Mouse (Mus musculus) kidney, embryonic 14.5 days (tissue): ENCODE data around the gene Zfp618. TPM values are rescaled to one million over a fixed set of nuclear protein-coding genes. Genes with fewer than 3 reads are reported as not detected.

Experiments
- ATAC-seq: fragments of 200-750 bp; cut with Nextera tagmentation; 2 replicates; pipeline ENCODE4 v1.8.0; 2017; ENCODE audit warnings: moderate number of reproducible peaks, mild to moderate bottlenecking, moderate TSS enrichment, moderate library complexity; ENCODE audit not compliant: low FRiP score, low TSS enrichment
- H3K27ac ChIP-seq: fragments of 300-500 bp; sonication (generic); 2 replicates; pipeline ENCODE4 v1.5.1; 2014; ENCODE audit warnings: low read depth, mild to moderate bottlenecking, low read length, moderate library complexity, mixed read lengths
- H3K27me3 ChIP-seq: fragments of 300-500 bp; sonication (generic); 2 replicates; pipeline ENCODE4 v1.6.1; 2014; ENCODE audit warnings: mild to moderate bottlenecking, low read length; ENCODE audit not compliant: control insufficient read depth, insufficient read depth
- H3K36me3 ChIP-seq: fragments of 300-500 bp; sonication (generic); 2 replicates; pipeline ENCODE4 v1.6.1; 2014; ENCODE audit warnings: low read length, mixed read lengths; ENCODE audit not compliant: control insufficient read depth, insufficient read depth
- H3K4me1 ChIP-seq: fragments of 300-500 bp; sonication (generic); 2 replicates; pipeline ENCODE4 v1.6.1; 2014; ENCODE audit warnings: low read length, mixed read lengths; ENCODE audit not compliant: control insufficient read depth, insufficient read depth
- H3K4me2 ChIP-seq: fragments of 300-500 bp; sonication (generic); replicated peaks from 2 replicates; pipeline ENCODE4 v1.6.1; 2014; ENCODE audit warnings: low read depth, mild to moderate bottlenecking, low read length
- H3K4me3 ChIP-seq: fragments of 300-500 bp; sonication (generic); 2 replicates; pipeline ENCODE4 v1.5.1; 2014; ENCODE audit warnings: mild to moderate bottlenecking, low read length
- H3K9ac ChIP-seq: fragments of 300-500 bp; sonication (generic); 2 replicates; pipeline ENCODE4 v1.6.1; 2014; ENCODE audit warnings: low read depth, mild to moderate bottlenecking, low read length, moderate library complexity
- H3K9me3 ChIP-seq: fragments of 300-500 bp; sonication (generic); 2 replicates; pipeline ENCODE4 v1.6.1; 2016; ENCODE audit warnings: low read length; ENCODE audit not compliant: control insufficient read depth
- WGBS: fragments of 180-500 bp; shearing (Covaris S2); extraction: QIAGEN DNeasy Blood & Tissue Kit; methylation state at CpG from one replicate; pipeline ENCODE4 v1.1.7; 2014; 5-methylcytosine and 5-hydroxymethylcytosine counted together
- polyA plus RNA-seq: library from polyadenylated mRNA; unstranded; fragments of >200 nt; fragmentation: Nextera tagmentation; extraction: Ambion mirVana; gene quantifications from 2 replicates; pipeline ENCODE4 v1.2.1, GENCODE M21; 2014

Gene Zfp618
- polyA plus RNA-seq, 1 experiment from 2014 or later = 41.1 TPM

DNA sequence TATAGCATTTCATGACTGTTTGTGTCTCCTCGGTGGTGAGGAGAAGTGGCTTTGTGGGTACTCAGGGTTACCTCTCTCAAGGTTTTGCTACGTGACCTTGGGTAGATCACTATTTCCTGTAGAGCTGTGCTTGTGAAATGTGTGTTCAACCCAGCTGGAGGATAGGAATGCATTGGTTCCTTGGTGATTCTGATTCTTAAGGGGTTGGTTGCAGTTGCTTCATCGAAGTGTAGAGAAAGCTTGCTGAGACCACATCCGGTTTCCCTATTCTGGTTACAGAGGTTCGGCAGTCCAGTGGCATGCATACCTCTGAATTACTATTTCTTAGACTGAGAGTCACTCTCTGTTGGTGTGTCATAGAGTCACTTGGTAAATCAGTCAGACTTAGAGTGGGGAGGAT, 4.2 kb downstream of the Zfp618 start:
- Histone ChIP-seq H3K9ac (no peak overlapping the region), H3K4me2 (no peak overlapping the region), H3K27ac (no peak overlapping the region), H3K27me3 (no peaks in the 10 kb centered on the region), H3K36me3 (no peaks in the 10 kb centered on the region), H3K4me1 (peaks cover 28% of the 10 kb centered on the region), H3K4me3 (no peak overlapping the region), H3K9me3 (no peaks in the 10 kb centered on the region)
- 82% methylated on average over 5 of the region's 5 CpGs for WGBS
- no peak for ATAC-seq

DNA sequence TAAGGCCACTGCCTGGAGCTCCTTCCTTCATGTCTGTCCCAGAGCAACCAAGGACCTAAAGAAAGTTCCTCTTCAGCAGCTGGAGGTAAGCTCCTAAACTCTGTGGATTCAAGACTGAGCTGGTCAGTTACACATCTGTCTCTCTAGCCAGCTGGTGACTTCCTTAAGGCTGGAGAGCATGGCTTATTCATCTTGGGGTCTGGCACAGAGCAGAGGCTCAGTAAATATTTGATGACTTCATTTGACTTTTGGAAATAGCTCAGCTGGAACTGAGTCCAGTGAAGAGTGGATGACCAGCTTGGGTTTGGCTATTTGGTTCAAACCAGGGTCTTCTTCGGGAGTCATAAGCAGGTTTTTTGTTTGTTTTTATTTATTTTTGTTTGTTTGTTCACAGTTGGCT, 6.6 kb downstream of the Zfp618 start:
- H3K27me3 ChIP-seq = no peaks in the 10 kb centered on the region
- ATAC-seq = no peak
- H3K4me1 ChIP-seq = peaks cover 28% of the 10 kb centered on the region
- H3K36me3 ChIP-seq = no peaks in the 10 kb centered on the region
- no peak overlapping the region for H3K4me2 ChIP-seq
- H3K4me3 ChIP-seq = no peak overlapping the region
- H3K9ac ChIP-seq = no peak overlapping the region
- 73% methylated on average over 1 of the region's 1 CpGs for WGBS
- H3K9me3 ChIP-seq = no peaks in the 10 kb centered on the region
- H3K27ac ChIP-seq = no peak overlapping the region

DNA sequence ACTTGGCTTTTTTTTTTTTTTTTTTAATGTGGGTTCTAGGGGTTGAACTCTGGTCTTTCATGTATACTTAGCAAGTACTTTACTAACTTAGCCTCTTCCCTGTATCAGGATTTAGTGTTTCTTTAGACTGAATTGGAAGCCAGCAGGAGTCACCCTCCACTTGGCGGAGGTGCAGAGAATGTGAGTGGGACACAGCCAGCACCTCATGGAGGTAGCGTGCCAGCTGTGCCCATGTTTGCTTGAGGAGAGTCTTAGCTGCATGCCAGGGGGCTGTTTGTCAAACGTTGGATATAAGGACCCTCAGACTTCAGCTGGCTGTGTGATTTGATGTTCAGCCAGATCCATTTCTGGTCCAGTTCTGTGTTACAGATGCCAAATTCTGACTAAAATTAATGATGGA, 7.7 kb downstream of the Zfp618 start:
- peaks cover 28% of the 10 kb centered on the region for H3K4me1 ChIP-seq
- WGBS = 81% methylated on average over 3 of the region's 3 CpGs

DNA sequence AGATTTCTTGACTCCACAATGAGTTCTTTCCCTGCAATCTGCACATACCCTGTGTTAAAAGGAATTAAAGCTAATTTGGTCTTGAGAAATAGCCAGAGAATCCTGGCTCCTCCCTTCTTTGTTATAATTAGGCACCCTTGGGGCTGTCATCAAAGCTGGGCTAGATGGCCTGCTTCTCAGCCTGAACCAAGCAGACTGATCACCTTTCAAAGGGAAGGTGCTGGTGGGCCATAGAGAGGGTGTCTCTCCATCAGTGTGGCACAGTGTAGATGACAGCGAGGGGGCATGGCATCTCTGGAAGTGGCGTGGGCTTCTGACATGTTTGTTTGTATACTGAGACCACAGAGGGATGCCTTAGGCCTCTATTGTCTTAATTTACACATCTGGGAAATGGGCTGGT, 9.5 kb downstream of the Zfp618 start:
- H3K27ac ChIP-seq = no peak overlapping the region
- no peak overlapping the region for H3K4me2 ChIP-seq
- no peak overlapping the region for H3K4me3 ChIP-seq
- H3K27me3 ChIP-seq = no peaks in the 10 kb centered on the region
- no peak overlapping the region for H3K9ac ChIP-seq
- no peak for ATAC-seq
- peaks cover 20% of the 10 kb centered on the region; the same call in 1 of the 2 replicates for H3K4me1 ChIP-seq
- WGBS = 71% methylated on average over 2 of the region's 2 CpGs
- no peaks in the 10 kb centered on the region for H3K36me3 ChIP-seq
- no peaks in the 10 kb centered on the region for H3K9me3 ChIP-seq

More for the DNA sequence above, 7.7 kb downstream of the Zfp618 start:
- Histone ChIP-seq H3K4me3 (no peak overlapping the region), H3K9me3 (no peaks in the 10 kb centered on the region), H3K36me3 (no peaks in the 10 kb centered on the region), H3K27ac (no peak overlapping the region), H3K27me3 (no peaks in the 10 kb centered on the region), H3K9ac (no peak overlapping the region), H3K4me2 (no peak overlapping the region)
- no peak for ATAC-seq

DNA sequence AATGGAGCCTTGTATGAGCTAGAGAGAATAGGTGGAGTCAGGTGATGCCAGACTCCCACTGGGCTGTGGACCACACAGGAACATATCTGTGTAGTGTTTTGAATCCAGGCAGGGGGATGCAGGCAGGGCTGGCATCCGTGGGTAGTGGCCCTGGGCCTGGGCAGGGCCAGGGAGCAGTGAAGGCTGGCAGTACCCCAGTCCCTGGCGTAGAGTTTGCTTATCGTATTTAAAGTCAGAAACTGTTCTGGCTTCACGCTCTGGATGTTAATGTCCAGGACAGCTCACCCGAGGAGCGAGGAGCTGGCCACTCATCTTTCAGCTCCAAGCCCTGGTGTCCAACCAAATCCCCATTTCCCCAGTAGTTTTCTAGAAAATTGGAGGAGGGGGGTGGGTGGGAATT, 10.2 kb downstream of the Zfp618 start:
- Histone ChIP-seq H3K9ac (no peak overlapping the region), H3K9me3 (no peaks in the 10 kb centered on the region), H3K27ac (no peak overlapping the region), H3K4me2 (no peak overlapping the region), H3K4me1 (peaks cover 15% of the 10 kb centered on the region; the same call in 1 of the 2 replicates), H3K27me3 (no peaks in the 10 kb centered on the region), H3K36me3 (no peaks in the 10 kb centered on the region), H3K4me3 (no peak overlapping the region)
- no peak for ATAC-seq
- 77% methylated on average over 6 of the region's 6 CpGs for WGBS

DNA sequence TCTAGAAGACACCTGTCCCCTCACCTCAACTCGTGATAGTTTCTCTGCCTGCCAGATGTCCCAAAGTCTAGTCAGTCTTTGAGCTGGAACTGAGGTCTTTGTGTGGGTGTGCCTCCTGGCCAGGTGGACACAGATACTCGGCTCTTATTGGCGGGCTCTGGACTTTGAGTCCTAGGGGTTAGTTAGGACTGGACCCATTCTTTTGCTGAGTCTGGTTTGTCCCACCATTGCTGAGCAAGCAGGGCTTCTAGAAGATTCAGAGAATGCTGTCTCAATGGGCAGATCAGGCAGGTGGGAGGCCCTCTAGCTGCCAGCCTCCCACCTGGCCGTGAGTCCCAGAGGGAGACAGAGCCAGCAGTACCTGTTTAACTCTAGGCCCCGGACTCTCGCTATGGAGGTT, 12.1 kb downstream of the Zfp618 start:
- H3K27me3 ChIP-seq = no peaks in the 10 kb centered on the region
- no peak overlapping the region for H3K27ac ChIP-seq
- ATAC-seq = no peak
- H3K4me3 ChIP-seq = no peak overlapping the region
- H3K9ac ChIP-seq = no peak overlapping the region
- H3K36me3 ChIP-seq = no peaks in the 10 kb centered on the region
- 85% methylated on average over 6 of the region's 6 CpGs for WGBS
- no peaks in the 10 kb centered on the region for H3K9me3 ChIP-seq
- 0 out of 2 replicates have a peak, but pooled peaks cover 2% of the 10 kb centered on the region for H3K4me1 ChIP-seq
- H3K4me2 ChIP-seq = no peak overlapping the region

DNA sequence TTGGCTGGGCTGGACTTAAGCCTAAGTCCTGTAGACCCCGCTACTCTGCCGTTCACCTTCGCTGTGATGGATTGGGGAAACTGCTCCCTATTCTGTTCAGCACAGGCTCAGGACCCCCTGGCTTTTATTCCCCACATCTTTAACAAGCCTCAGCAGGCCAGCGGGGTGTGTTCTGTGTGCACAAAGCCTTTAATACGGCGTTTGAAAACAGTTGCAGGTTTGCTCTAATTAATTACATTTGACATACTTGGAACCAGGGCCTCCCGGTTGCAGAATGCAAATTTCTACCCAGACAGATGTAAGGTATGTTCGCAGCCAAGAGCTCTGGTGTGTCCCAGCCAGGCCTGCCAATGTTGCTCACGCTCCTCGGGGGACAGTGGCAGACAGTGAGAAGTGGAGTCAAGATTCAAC, 13.1 kb downstream of the Zfp618 start:
- no peak overlapping the region for H3K4me3 ChIP-seq
- no peak overlapping the region for H3K9ac ChIP-seq
- H3K27ac ChIP-seq = no peak overlapping the region
- no peaks in the 10 kb centered on the region for H3K36me3 ChIP-seq
- no peaks in the 10 kb centered on the region for H3K9me3 ChIP-seq
- no peaks in the 10 kb centered on the region for H3K27me3 ChIP-seq
- WGBS = 71% methylated on average over 10 of the region's 10 CpGs
- no peak for ATAC-seq
- no peak overlapping the region for H3K4me2 ChIP-seq
- 0 out of 2 replicates have a peak, but pooled peaks cover 2% of the 10 kb centered on the region for H3K4me1 ChIP-seq

DNA sequence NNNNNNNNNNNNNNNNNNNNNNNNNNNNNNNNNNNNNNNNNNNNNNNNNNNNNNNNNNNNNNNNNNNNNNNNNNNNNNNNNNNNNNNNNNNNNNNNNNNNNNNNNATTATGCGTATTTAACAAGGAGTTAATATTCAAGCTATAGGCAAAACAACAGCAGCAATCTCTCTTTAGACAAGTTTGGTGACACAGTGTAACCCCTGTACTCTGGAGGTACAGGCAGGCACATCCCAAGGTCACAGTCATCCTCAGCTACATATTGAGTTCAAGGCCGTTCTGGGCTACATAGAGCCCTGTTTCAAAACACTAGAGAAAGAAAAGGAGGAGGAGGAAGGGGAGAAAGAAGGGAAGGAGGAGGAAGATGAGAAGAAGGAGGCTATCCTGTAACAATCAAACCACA, 16.2 kb downstream of the Zfp618 start:
- Histone ChIP-seq H3K27ac (no peak overlapping the region), H3K4me1 (no peaks in the 10 kb centered on the region; the same call in 1 of the 2 replicates), H3K4me3 (no peak overlapping the region), H3K9ac (no peak overlapping the region), H3K36me3 (no peaks in the 10 kb centered on the region), H3K27me3 (no peaks in the 10 kb centered on the region), H3K9me3 (no peaks in the 10 kb centered on the region), H3K4me2 (no peak overlapping the region)
- ATAC-seq = no peak
- 89% methylated on average over 2 of the region's 2 CpGs for WGBS

DNA sequence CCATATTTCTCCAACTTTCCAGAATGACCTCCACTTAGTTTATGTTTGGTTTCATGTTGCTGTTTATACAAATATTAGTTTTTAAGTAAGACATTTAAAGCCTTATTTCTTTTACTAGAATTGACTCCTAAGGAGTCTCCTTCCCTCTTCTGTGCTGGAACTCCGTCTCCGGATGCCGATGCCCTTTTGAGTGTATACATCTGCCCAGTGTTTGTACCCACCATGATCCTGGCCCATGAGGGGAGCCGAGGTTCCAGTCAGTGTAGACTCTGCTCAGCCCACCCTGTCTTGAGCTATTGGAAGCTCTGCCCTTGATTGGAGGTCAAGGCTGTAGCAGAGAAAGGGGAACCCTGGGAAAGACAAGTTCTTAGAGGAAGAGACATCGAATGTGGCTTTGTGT, 18.2 kb downstream of the Zfp618 start:
- Histone ChIP-seq H3K4me2 (no peak overlapping the region), H3K27ac (no peak overlapping the region), H3K4me1 (no peaks in the 10 kb centered on the region; the same call in 1 of the 2 replicates), H3K4me3 (no peak overlapping the region), H3K9me3 (no peaks in the 10 kb centered on the region), H3K27me3 (no peaks in the 10 kb centered on the region), H3K36me3 (no peaks in the 10 kb centered on the region), H3K9ac (no peak overlapping the region)
- ATAC-seq = no peak
- 92% methylated on average over 5 of the region's 5 CpGs for WGBS
